Mouse (Mus musculus) brain, embryonic 18.5 days (tissue): ENCODE results near the gene Dpep3.

Source experiments
- DNase-seq: peaks from one replicate; pipeline ENCODE4 v3.0.0-alpha.2; 2012; ENCODE audit warnings: low read depth, low spot score

Gene Dpep3

DNA sequence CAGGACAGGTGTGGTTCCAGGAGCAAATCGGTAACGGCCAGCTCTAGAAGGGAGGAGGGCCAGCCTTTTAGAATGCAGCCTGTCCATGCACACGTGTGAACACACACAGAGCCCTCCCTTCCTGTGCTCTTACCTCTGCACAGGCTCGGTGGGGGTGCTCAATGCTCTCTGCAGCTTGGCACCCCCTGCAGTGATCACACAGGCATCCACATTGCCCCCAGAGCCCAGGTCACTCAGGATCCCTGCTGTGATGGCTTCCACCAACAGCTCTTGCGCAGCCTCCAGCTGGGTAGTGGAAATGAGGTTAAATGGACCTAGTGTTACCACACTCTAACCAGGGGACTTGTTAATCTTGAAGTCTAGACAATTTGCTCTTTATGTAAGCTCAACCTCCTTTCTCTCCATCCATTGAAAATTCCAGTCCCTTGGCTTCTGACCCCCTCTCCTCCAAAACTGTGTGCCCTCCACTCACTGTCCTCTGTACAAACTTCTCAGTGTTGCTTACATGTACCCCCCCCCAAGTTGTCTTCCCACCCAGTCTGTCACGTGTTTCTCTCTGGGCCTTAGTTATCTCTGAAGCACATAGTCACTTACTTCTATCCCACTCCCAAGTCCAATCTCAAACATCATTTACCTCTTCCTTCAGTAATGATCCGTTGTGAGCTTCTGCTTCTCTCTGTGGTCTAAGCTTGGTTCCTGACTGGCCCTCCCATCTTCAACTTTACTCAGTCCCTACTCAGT, 43.2 kb downstream of the Dpep3 start:
- no peak for DNase-seq

GRCm38 (mm10) chr8:105935105-105935504, 44.1 kb downstream of the Dpep3 start:
- no peak for DNase-seq

DNA sequence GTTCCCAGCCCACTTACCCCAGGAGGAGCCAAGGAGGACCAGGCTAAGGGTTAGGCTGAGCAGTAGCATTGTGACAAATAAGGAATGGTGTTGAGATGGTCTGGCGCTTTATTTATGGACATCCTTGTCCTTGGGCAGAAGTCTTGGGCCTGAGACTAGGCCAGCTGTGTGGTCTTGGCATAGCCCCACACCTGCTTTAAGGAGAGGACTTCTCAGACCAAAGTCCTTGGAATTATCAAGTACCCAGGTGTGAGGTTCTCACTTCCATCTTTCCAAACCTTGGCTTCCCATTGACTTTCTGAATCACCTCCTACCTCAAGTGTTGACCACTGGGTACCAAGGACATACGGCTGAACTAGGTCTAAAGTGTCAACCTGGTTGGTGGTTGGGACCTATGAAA, 45.5 kb downstream of the Dpep3 start, which contains the start of gene Ctrl:
Ctrl (minus strand) TSS at position 101 of the 400 bp plus-strand sequence.
- DNase-seq, result no peak

DNA sequence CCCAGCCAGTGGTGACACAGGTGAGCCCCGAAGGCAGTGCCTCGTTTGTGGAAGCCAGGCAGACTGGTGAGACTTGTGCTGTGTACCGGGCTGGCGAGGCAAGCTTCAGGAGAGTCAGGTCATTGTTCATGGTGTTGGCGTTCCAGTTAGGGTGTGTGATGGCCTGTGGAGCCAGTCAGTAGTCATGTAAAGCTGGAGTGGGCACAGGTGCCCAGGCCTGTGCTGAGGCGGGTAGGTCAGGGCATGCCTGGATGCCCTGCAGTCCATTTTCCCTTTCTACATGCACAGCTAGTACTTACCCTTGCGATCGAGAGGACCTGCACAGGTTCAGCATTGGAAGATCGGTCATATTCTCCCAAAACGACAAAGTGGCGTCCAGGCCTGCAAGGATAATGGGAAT, 46.7 kb downstream of the Dpep3 start:
- DNase-seq, result no peak

GRCm38 (mm10) chr8:105931271-105931670, 48.0 kb downstream of the Dpep3 start:
- DNase-seq, result no peak

DNA sequence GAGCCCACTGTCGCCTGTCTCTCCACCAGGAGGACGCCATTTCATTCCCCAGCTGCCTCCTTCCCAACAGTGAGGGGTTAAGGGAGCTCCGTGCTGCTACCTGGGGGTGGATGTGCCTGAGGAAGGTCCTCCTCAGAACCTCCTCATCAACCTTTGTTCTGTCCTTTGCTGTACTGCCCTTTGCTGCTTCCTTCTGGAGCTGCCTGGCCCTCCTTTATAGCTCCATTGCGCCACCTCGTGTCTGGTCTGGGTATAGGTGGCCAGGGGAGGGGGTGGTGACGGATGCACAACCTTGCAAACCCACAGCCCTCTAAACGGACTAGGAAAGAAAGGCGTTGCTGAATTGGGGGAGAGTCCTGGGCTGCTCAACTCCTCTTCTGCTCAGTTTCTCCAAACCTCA, 48.6 kb downstream of the Dpep3 start:
- DNase-seq, result no peak

- no peak for DNase-seq
Observed at GRCm38 (mm10) chr8:105925123-105925522, 54.1 kb downstream of the Dpep3 start.
